ENCODE assay signal across 9 mouse cellular contexts in the genomic region with DNA sequence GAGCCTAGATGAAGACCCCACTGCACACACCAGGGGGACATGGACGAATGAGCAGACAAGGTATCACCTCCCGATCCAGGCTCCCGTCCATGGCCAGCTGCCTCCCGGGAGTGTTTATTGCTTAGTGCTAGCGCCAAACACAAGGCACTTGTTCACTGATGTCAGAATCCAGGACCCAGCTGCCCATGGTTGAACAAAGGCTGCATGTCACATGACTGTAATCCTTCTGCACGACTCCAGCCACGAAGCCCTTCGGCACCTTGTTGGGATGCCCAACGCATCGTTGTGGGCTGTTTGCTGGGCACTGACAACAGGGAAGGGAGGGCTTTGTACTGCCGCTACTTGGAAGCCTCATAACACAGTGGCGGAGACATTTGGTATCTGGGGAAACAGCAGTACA. TPM values are rescaled to one million over a fixed set of nuclear protein-coding genes. Genes with fewer than 3 reads are reported as not detected.
A peak's percentile ranks its signal among the peaks of the same experiment; 100 is the strongest.
DNase-seq lines count a peak whose midpoint lies in the region; TF ChIP-seq lines count a peak whose summit lies in the region.
"Had no signal": no experiment of that assay in that cellular context is flagged by ENCODE, and none has a peak within 500 bp of the region (broad histone marks: within the 10 kb centered on the region; RNA-seq: fewer than 3 reads in every experiment).

Gene B230104I21Rik, plus strand, starts transcription at position 367 of the 400 bp plus-strand sequence.

- H3K4me1 ChIP-seq in olfactory bulb, adult 2 months (ENCODE audit: control insufficient read depth, insufficient read depth, low read length) = peaks cover 6% of the 10 kb centered on the region; the same call in 1 of the 2 replicates

- TF ChIP-seq CTCF in olfactory bulb, adult 2 months (IDR thresholded peaks at IDR 0.05; ENCODE audit: insufficient read depth, low read depth, low read length) = no peak

- 32% methylated on average over 12 of the region's 12 CpGs for WGBS in olfactory bulb, adult 2 months

- no peak within 1 kb of the TSS for H3K4me3 ChIP-seq in olfactory bulb, adult 2 months (ENCODE audit: insufficient read depth, low read depth, low read length)

- peak; percentile 24 to 41 for DNase-seq in cerebellum, postnatal 10 days
- DNase-seq in cerebellum, adult 11 months = no peak
- DNase-seq in Muller cell, postnatal 12 days (ENCODE audit: inconsistent ontology term) = peak; percentile 41
- DNase-seq in frontal cortex, postnatal 14 days (ENCODE audit: low spot score in 2 of 2) = peak; percentile 42 to 62
- DNase-seq in left cerebral cortex, postnatal 14 days (ENCODE audit: low spot score in 2 of 2) = peak; percentile 54 to 85
- no peak for DNase-seq in urinary bladder, postnatal 10 days (ENCODE audit: low spot score)
- DNase-seq in adrenal gland, adult (ENCODE audit: inconsistent age in 2 of 2, low spot score in 1 of 2) = no peak

- intact Hi-C loops in left cerebral cortex, postnatal 14 days (cut with DNase I) = loop anchor here (10.0 kb wide), 1 partner anchor 299 kb away; the partner anchor contains the start of gene Prdm16

- H3K27ac ChIP-seq in olfactory bulb, adult 2 months (ENCODE audit: insufficient read depth, low read depth, low read length) = 0 out of 2 replicates have a peak within 1 kb of the TSS, but pooled peaks have one; percentile 5

- no peak for TF ChIP-seq POLR2A in olfactory bulb, adult 2 months (IDR thresholded peaks at IDR 0.05; ENCODE audit: insufficient read depth, low read depth, low read length)

RNA-seq across cellular contexts. Expression of gene B230104I21Rik, which starts in this region (rescaled TPM):
- not detected for total RNA-seq in left cerebral cortex, postnatal 14 days (2021)
- not detected in 2 replicates for polyA plus RNA-seq in olfactory bulb, adult 2 months (2012; ENCODE audit: insufficient read depth, insufficient read length, low replicate concordance, missing spikeins)
- polyA plus RNA-seq: C2C12 had no signal

Comparison
In these comparisons a context has a peak if more than half of its experiments do, and no peak if none do; other contexts are left out.
1. DNase-seq: peak in cerebellum, postnatal 10 days (2 of 2), Muller cell, postnatal 12 days (single experiment) and frontal cortex, postnatal 14 days (2 of 2); none in cerebellum, adult 11 months (single experiment), urinary bladder, postnatal 10 days (single experiment) and adrenal gland, adult (0 of 2).
2. Peak in DNase-seq in left cerebral cortex, postnatal 14 days; RNA of the gene not detected or under 1 TPM.